Mouse (Mus musculus) spleen, adult 2 months (tissue): ENCODE results near the gene Cdc42ep2.

ENCODE experiments used
- CTCF ChIP-seq: fragments of 200-500 bp; IDR thresholded peaks from 2 replicates; pipeline ENCODE4 v1.5.1; 2011; ENCODE audit warnings: mild to moderate bottlenecking, inconsistent platforms; ENCODE audit not compliant: insufficient read depth, insufficient read length, insufficient replicate concordance; ENCODE audit errors: extremely low read depth
- POLR2A ChIP-seq: fragments of 200-500 bp; IDR thresholded peaks from 2 replicates; pipeline ENCODE4 v1.6.1; 2011; ENCODE audit warnings: low read depth, low read length, inconsistent platforms

DNA sequence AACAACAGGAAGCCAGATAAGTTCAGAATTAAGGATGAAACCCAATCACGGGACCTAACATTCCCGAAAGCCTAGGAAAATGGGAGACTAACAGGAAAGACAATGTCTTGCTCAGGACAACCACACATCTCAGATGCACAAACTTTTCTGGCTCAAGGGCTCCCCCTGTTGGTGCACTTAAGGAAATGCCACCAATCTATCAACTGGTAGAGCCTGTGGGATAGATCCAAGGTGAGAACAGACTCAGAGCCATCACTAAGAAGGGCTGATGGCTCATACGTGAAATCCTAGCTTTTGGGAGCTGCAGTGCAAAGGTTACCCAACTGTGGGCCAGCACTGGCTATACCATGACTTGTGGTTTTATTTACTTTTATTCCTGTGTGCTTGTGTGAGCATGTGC lies 32.1 kb upstream of the Cdc42ep2 start:
- peak; percentile 56; the same call in 1 of the 2 replicates for TF ChIP-seq CTCF
- TF ChIP-seq POLR2A: no peak
